Comparison of ENCODE assay signal across 8 mouse cellular contexts in the genomic region with DNA sequence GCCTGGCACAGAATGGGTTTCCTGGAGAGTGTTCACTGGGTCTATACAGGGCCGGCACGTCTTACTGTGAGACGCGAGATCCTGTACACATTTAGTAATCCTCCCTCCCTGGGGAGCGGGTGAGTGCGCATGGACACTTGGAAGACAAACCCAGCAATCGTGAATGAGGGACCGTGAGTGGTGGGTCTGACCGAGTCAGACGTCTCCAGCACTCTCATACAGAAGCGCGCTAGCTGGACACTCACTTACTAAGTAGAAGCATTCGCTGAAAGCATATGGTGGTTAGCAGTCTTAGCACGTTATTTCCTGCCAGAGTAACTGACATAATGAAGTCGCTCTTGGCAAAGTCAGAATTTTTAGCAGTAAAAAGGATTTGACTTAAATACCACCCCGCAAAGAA.
DNase-seq lines count a peak whose midpoint lies in the region; ATAC-seq lines count a peak whose summit lies in the region.

No protein-coding gene starts in this region.

- 85% methylated on average over 16 of the region's 16 CpGs for WGBS in forebrain, embryonic 10.5 days
- 81% methylated on average over 16 of the region's 16 CpGs for WGBS in forebrain, embryonic 11.5 days
- WGBS in neural tube, embryonic 12.5 days = 75% methylated on average over 16 of the region's 16 CpGs
- 56% methylated on average over 16 of the region's 16 CpGs for WGBS in limb, embryonic 15.5 days
- 77% methylated on average over 16 of the region's 16 CpGs for WGBS in liver, embryonic 12.5 days (ENCODE audit: insufficient replicate concordance)

- H3K9ac ChIP-seq in forebrain, embryonic 11.5 days (ENCODE audit: low read length) = no peak overlapping the region
- H3K9ac ChIP-seq in neural tube, embryonic 12.5 days = no peak overlapping the region
- H3K9ac ChIP-seq in limb, embryonic 15.5 days = no peak overlapping the region
- no peak overlapping the region for H3K9ac ChIP-seq in liver, embryonic 12.5 days

- no peak for ATAC-seq in forebrain, embryonic 11.5 days (replicated peaks; ENCODE audit: low FRiP score)
- 0 out of 2 replicates have a peak, but pooled peaks have one; percentile 5 for ATAC-seq in neural tube, embryonic 12.5 days (ENCODE audit: low FRiP score, low read depth)
- ATAC-seq in limb, embryonic 15.5 days (ENCODE audit: insufficient number of reproducible peaks, low FRiP score, low TSS enrichment, low read depth) = no peak
- ATAC-seq in liver, embryonic 12.5 days = no peak

- H3K27me3 ChIP-seq in forebrain, embryonic 10.5 days (ENCODE audit: poor library complexity, severe bottlenecking) = no peaks in the 10 kb centered on the region
- no peaks in the 10 kb centered on the region for H3K27me3 ChIP-seq in forebrain, embryonic 11.5 days (ENCODE audit: control insufficient read depth, insufficient read depth, low read length)
- no peaks in the 10 kb centered on the region for H3K27me3 ChIP-seq in neural tube, embryonic 12.5 days (replicated peaks)
- H3K27me3 ChIP-seq in limb, embryonic 15.5 days = no peaks in the 10 kb centered on the region
- peaks cover 22% of the 10 kb centered on the region for H3K27me3 ChIP-seq in liver, embryonic 12.5 days (replicated peaks)

- H3K27ac ChIP-seq in forebrain, embryonic 10.5 days = peak overlapping the region; percentile 44; the same call in 1 of the 2 replicates
- H3K27ac ChIP-seq in forebrain, embryonic 11.5 days (ENCODE audit: low read depth, low read length) = no peak overlapping the region
- no peak overlapping the region for H3K27ac ChIP-seq in neural tube, embryonic 12.5 days
- no peak overlapping the region; the same call in 1 of the 2 replicates for H3K27ac ChIP-seq in limb, embryonic 15.5 days
- H3K27ac ChIP-seq in liver, embryonic 12.5 days = no peak overlapping the region

- no peak overlapping the region for H3K4me2 ChIP-seq in forebrain, embryonic 11.5 days (ENCODE audit: low read depth, low read length, severe bottlenecking)
- H3K4me2 ChIP-seq in neural tube, embryonic 12.5 days (replicated peaks) = 0 out of 2 replicates have a peak overlapping the region, but pooled peaks have one; percentile 2
- H3K4me2 ChIP-seq in limb, embryonic 15.5 days = peak overlapping the region; percentile 1; the same call in 1 of the 2 replicates
- H3K4me2 ChIP-seq in liver, embryonic 12.5 days = no peak overlapping the region

- no peaks in the 10 kb centered on the region for H3K9me3 ChIP-seq in forebrain, embryonic 10.5 days
- no peaks in the 10 kb centered on the region for H3K9me3 ChIP-seq in forebrain, embryonic 11.5 days (ENCODE audit: control insufficient read depth, low read length)
- no peaks in the 10 kb centered on the region for H3K9me3 ChIP-seq in neural tube, embryonic 12.5 days
- no peaks in the 10 kb centered on the region for H3K9me3 ChIP-seq in limb, embryonic 15.5 days
- no peaks in the 10 kb centered on the region for H3K9me3 ChIP-seq in liver, embryonic 12.5 days (replicated peaks)

- no peak for DNase-seq in forebrain, embryonic 10.5 days (ENCODE audit: extremely low spot score, low spot score)
- DNase-seq in forebrain, embryonic 11.5 days (ENCODE audit: low spot score) = no peak
- DNase-seq in neural tube, embryonic 10.5 days (ENCODE audit: extremely low spot score, low spot score) = no peak
- DNase-seq in Muller cell, postnatal 12 days (ENCODE audit: inconsistent ontology term) = no peak
- DNase-seq in heart, adult 9 months (ENCODE audit: low spot score in 2 of 2) = no peak

- peaks cover 11% of the 10 kb centered on the region for H3K36me3 ChIP-seq in forebrain, embryonic 10.5 days (replicated peaks)
- H3K36me3 ChIP-seq in forebrain, embryonic 11.5 days (ENCODE audit: control insufficient read depth, insufficient read depth, low read length) = no peaks in the 10 kb centered on the region
- H3K36me3 ChIP-seq in neural tube, embryonic 12.5 days = no peaks in the 10 kb centered on the region
- H3K36me3 ChIP-seq in limb, embryonic 15.5 days = no peaks in the 10 kb centered on the region
- H3K36me3 ChIP-seq in liver, embryonic 12.5 days = no peaks in the 10 kb centered on the region

- H3K4me3 ChIP-seq in forebrain, embryonic 10.5 days = no peak overlapping the region
- no peak overlapping the region for H3K4me3 ChIP-seq in forebrain, embryonic 11.5 days (ENCODE audit: low read depth, low read length)
- H3K4me3 ChIP-seq in neural tube, embryonic 12.5 days = no peak overlapping the region
- no peak overlapping the region for H3K4me3 ChIP-seq in limb, embryonic 15.5 days
- no peak overlapping the region for H3K4me3 ChIP-seq in liver, embryonic 12.5 days

- H3K4me1 ChIP-seq in forebrain, embryonic 10.5 days = peaks cover 57% of the 10 kb centered on the region
- H3K4me1 ChIP-seq in forebrain, embryonic 11.5 days (replicated peaks; ENCODE audit: control insufficient read depth, insufficient read depth, low read length) = peaks cover 20% of the 10 kb centered on the region; the same call in 1 of the 2 replicates
- peaks cover 60% of the 10 kb centered on the region for H3K4me1 ChIP-seq in neural tube, embryonic 12.5 days
- peaks cover 33% of the 10 kb centered on the region for H3K4me1 ChIP-seq in limb, embryonic 15.5 days
- H3K4me1 ChIP-seq in liver, embryonic 12.5 days = no peaks in the 10 kb centered on the region

Comparison
In these comparisons a context has a peak if more than half of its experiments do, and no peak if none do; other contexts are left out.
1. H3K4me2 ChIP-seq: peak in neural tube, embryonic 12.5 days (single experiment) and limb, embryonic 15.5 days (single experiment); none in forebrain, embryonic 11.5 days (single experiment) and liver, embryonic 12.5 days (single experiment).